Mouse (Mus musculus) c-Kit-negative CD71-positive TER-119-positive erythroid progenitor cells, embryonic 14.5 days (primary cell): ENCODE data around the gene Serpinb9.
"Not testable (repeated sequence)": the region's sequence is repeated elsewhere in the genome, so short reads cannot be mapped to it uniquely, and the experiment has no call there.

Experiments used
- DNase-seq: peaks from one replicate; pipeline ENCODE4 v3.0.0-alpha.2; 2013; ENCODE audit warnings: low read depth, low spot score

Gene Serpinb9

DNA sequence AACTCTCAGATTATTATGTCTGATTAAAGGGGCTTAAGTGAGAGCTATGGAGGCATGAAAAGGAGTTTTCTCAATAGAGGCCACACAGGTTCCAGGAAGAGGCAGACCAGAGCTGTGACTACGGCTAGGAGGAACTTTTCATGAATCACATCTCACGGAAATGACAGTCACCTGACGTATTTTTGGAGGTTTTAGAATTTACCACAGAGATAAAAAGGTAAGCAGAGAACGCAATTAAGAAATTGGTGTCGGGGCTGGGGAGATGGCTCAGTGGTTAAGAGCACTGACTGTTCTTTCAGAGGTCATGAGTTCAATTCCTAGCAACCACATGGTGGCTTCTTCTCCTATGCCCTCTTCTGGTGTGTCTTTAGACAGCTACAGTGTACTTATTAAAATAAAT is 1.7 kb upstream of the Serpinb9 start:
- DNase-seq = no peak

DNA sequence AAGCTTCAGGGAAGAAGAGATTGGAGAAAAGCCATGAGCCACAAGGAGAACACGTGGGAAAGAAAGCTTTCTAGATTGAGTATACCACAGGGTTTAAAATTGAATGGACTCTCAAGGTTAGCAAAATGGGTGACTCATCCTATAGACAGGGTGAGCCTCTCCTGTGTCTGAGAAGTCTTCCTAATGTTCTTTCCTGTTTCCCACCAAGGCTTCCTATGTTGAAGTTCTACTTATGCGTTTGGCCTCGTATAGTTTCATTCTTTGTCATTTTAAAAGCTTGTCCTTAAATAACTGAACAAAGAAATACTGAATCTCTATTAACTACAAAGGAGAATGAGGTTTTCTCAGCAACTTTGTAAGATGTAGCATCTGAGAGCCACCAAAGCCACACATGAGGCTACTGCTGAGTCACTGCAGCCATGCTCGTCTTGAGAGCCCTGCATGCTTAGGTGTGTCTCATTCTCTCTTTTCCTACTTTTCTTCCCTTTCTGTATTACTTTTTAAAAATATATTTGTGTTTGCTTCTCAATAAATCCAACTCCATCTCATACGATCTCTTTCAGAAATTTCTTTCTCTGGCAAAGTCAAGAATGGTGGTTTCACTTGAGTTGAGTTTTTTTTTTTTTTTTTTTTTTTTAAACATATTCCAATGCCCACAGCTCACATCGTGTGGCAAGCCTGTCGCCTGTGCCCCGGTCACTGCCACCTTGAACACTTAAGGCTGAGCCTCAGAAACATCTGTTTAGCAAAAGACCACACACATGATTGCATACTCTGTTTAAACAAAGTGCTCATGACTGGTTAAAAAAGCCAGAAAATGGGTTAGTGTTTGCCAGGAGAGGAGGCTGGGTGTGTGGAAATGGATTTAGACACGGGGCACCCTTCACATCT is 718 bp downstream of the Serpinb9 start:
- DNase-seq = peak; percentile 65

DNA sequence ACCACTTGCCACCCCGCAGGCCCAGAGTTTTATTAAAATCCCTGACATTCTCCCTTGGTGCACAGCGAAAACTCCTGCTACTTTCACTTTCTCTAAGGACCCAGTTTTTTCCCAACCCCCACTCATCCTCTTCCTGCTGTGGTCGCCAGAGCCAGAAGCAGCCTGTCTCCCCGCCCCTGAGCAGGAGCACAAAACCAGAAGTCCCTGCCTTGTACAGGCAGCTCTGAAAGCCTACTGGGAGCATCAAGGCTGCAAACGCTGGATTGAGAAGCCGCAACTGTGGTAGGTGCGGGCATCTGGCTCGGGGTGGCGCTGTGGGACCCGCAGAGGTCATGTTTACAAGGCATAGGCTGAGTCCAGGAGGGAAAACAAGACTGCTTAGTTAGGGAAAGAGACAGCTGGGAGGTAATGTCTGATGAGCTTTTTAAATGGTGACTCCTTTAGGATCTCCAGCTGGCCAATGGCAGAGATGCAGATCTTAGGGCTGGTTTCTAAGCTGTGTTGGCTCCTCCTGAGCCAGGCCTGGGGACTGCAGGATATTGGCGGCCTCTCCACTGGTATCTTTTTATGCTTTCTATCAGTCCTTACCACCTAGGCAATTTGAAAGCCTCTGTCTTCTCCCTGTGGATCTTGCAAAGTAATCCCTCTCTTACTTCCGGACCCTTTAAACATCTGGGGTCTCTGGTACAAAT is 1.5 kb downstream of the Serpinb9 start:
- peak; percentile 75 for DNase-seq

DNA sequence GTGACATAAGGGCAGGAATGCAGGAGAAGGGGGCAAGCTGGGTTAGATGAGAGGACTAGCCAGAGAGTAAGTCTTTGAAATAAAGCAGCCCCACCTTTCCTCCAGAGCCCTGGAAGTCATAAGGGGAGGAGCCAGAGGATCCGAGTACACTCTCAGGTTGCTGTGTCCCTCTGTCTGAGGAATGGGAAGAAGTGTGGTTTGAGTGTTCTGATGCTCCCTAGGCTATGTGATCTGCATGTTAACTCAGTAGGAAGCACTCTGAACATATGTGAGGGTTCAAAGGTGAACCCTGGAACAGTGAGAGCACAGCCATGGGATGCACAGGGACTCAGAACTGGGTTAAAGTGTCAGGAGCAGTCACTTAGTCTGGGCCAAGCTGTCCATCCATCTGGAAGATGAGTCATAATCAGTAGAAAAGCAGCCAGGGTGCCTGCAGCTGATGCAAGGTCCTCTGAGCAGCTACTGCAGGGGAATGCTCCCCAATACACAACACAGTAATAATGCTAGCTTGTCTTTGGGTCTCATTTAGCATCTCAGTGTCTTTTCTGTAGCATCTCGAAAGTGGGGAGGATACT is 2.5 kb downstream of the Serpinb9 start:
- no peak for DNase-seq

DNA sequence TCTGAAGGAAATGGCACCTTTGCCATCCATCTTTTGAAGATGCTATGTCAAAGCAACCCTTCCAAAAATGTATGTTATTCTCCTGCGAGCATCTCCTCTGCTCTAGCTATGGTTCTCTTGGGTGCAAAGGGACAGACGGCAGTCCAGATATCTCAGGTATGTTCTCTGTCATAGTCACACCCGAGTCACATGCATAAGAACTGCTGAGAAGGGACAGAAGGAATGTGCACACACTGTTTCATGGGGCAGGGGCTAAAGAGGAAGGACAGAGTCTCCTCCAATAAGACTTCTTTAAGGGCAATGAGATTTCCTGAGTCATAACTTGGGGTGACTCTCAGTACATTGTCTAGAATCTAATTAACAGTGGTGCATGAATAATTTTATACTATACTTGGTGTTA is 3.5 kb downstream of the Serpinb9 start:
- no peak for DNase-seq

DNA sequence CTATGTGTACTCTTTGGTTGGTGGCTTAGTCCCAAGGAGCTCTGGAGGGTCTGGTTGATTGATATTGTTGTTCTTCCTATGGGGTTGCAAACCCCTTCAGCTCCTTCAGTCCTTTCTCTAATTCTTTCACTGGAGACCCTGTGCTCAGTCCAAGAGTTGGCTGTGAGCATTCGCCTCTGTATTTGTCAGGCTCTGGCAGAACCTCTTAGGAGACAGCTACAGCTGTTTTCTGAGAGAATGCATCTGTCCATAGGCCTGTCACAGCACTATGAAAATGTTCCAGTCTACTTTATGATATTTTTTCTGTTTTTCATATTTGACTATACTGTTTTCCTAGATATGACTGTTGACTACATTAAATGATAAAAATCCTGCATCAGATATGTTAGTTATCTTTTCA is 9.3 kb downstream of the Serpinb9 start:
- DNase-seq = no peak

DNA sequence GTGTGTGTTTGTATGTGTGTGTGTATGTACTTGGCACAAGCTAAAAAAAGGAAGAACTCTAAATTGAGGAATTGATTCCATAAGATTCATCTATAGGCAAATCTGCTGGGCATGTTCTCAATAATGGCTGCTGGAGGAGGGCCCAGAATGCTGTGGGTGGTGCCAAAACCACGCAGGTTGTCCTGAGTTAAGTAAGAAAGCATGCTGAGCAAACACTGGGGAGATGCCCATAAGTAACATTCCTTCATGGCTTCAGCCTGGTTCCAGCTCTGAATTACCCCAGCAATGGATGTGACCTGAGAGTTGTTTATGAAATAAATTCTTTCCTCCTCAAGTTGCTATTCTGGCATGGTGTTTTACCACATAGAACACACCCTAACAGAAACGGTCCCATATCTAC is 10.2 kb downstream of the Serpinb9 start:
- DNase-seq = no peak

DNA sequence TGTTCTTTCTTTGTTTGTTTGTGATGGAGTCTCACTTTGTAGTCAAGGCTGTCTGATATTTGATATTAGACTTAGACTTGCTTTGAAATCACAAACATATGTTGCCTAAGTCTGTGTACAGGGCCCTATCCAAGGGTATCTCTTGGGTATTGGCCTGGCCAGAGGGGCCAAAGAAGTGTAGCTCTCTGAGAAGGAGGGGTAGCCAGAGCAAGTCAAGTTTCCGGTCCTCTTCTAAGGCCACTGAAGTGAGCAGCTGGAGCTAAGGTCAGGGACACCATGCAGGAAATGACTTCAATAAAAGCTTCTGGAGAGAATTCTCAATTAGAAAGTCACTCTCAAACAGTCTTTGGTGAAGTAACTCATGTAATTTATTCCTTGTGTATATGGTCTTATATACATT is 19.3 kb downstream of the Serpinb9 start:
- DNase-seq = no peak

DNA sequence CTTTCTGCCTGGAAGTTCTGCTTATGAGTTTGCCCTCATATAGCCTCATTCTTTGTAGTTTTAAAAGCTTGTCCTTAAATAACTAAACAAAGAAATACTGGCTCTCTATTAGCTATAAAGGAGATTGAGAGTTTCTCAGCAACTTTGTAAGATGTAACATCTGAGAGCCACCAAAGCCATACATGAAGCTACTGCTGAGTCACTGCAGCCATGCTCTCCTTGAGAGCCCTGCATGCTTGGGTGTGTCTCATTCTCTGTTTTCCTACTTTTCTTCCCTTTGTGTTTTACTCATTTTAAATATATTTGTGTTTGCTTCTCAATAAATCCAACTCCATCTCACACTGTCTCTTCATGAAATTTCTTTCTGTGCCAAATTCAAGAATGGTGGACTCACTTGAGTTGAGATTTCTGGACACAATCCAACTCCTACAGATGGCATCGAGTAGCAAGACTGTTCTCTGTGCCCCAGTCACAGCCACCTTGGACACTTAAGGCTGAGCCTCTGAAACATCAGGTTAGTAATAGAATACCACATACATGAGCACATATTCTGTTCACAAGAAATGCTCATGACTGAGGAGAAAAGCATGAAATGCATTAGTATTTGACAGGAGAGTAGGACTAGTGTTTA is 23.5 kb downstream of the Serpinb9 start:
- peak; percentile 24 for DNase-seq

DNA sequence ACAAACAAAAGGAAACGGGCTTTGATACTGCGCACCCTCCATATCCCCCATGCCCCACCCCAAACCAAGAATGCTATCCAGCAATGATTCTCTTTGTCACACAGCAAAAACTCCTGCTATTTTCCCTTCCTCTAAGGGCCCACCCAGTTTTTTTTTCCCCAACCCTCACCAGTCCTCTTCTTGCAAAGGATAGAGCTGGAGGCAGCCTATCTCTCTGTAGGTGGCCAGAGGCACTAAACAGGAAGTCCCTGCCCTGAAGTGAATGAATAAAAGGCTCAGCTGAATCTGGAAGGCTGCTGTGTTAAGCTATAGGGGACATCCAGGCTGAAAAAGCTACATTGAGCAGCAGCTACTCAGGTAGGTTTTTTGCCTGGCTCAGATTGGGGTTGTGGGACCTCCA is 24.2 kb downstream of the Serpinb9 start, which contains the start of gene Serpinb9b:
Gene Serpinb9b (plus strand): TSS at position 173 of the 400 bp plus-strand sequence.
- no peak for DNase-seq

DNA sequence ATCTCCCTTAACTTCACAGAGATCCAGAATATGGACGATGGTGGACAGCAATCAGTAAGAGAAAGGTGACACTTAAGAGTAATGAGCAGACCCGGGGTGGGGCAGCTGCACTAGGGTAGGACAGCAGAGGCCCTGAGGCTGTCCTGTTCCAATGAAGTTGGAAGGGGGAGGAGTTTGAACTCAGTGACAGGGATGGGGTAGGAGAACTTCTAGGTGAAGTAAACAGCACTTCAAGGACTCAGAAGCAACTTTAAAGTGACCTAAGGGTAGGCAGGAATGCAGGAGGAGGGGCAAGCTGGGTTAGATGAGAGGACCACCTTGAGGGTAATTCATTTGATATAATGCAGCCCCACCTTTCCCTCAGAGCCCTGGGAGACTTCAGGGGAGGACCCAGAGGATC is 25.1 kb downstream of the Serpinb9 start:
- DNase-seq = no peak

DNA sequence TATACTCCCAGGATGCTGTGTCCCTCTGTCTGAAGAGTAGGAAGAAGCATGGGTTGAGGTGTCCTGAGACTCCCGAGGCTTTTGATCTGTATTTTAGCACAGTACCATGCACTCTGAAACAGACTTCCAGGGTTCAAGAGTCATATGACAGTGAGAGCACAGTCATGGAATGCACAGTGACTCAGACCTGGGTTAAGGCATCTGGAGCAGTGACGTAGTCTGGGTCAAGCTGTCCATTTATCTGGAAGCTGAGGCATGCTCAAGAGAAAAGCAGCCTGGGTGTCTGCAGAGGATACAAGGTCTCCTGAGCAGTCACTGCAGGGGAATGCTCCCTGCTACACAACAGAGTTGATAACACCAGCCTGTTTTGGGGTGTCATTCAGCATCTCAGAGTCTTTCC is 25.5 kb downstream of the Serpinb9 start:
- DNase-seq = no peak

DNA sequence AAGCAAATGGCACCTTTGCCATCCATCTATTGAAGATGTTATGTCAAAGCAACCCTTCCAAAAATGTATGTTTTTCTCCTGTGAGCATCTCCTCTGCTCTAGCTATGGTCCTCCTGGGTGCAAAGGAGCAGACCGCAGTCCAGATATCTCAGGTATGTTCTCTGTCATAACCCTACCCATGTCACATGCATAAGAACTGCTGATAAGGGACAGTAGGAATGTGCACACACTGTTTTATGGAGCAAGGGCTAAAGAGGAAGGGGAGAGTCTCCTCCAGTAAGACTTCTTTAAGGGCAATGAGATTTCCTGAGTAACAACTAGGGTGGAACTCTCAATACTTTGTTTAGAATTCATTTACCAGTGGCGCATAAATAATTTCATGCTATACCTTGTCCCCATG is 26.4 kb downstream of the Serpinb9 start:
- not testable (repeated sequence) for DNase-seq

DNA sequence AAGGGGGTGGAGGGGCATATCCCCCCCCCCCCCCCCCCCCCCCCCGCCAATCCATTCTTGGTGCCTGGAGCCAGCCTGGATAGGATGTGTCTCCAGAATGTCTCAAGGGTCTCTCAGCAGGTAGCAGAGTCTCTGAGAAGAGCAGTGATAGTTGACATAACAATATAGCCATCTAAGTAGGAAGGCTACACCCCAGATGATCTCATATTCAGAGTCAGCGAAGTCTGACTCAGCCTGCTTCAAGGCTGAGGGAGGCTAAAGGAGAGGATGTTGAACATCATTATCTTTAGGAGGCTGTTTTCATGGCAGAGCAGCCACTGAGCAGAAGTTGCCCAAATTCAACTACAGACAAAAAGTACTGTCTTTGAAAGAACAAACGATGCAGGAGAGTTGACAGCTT is 27.2 kb downstream of the Serpinb9 start:
- DNase-seq = no peak

DNA sequence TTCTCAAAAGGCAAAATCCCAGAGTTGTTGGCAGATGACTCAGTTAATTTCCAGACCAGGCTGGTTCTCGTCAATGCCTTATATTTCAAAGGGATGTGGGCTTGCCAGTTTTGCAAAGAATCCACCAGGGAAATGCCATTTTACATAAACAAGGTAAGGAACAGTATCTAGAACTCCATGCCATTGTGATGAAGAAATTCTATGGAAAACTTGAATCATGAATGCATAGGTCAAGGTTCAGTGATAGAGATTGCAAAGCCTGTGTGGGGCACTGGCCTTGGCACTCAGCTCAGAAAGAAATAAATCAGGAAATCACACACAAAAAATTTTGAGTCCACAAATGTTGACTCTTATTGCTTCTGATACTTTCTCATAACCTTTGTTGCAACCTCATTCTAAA is 32.5 kb downstream of the Serpinb9 start:
- no peak for DNase-seq

DNA sequence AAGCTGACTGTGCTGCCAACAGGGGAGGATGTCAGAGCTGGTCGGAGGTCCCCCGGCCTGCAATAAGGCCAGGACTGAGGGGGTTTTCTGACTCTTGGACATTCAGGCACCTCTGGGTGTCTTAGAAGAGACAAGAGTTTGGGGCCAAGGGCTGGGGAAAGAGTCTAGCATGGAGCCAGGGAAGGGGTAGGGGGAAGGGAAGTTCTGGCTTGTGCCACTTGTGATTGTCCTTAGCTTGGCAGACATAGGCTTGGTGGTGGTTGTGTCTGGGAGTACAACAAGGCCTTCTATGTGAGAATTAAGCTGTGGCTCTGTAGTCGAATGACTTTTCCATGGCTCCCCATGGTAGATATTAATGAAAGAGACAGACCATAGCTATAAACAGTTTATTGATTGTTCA is 40.5 kb downstream of the Serpinb9 start:
- DNase-seq = no peak

DNA sequence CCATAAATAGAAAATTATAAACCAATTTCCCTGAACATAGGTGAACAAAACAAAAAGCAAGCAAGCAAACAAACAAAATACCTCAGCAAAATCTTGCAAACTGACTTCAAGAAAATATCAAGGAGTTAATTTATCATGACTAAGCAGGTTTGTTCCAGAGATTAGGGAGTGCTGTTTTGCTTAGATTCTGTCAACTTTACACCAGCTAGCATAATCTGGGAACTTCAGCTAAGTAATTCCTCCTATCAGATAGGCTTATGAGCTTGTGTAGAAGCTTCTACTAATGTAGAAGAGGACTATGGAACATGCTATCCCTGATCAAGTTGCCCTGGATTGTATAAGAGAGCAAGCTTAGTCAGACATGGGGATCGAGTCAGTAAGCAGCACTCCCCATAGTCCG is 44.2 kb downstream of the Serpinb9 start:
- no peak for DNase-seq

DNA sequence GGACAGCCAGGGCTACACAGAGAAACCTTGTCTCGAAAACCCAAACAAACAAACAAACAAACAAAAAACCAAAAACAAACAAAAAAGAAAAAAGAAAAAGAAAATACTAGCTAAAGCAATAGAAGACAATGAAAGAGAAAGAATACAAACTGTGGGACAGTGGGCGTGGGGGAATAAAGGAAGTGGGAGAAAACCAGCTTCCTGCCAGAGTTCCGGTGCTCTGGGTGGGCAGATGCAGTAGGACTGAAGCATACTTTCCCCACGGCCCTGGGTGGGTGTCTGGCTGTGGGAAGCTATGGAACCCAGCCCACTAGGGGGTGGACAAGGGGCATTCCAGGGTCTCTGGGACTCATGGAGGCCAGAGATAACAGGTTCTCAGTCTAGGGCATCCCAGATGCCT is 45.1 kb downstream of the Serpinb9 start:
- no peak for DNase-seq

DNA sequence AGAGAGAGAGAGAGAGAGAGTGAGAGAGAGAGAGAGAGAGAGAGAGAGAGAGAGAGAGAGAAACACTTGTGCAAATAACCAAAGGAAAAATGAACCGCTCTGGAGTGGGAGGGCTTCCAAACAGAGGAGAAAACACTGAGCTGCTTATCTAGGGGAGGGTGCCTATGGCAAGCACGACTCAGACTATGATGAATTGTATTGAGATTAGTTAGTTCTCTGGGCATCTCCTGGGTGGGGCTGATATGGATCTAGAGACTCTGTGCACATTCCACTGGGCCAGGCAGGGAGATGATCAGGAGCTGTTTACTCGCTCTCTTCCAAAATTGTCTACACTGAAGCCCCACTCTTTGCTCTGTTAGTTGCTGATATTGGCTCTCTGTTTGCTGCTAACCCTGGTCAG is 48.6 kb downstream of the Serpinb9 start:
- no peak for DNase-seq

DNA sequence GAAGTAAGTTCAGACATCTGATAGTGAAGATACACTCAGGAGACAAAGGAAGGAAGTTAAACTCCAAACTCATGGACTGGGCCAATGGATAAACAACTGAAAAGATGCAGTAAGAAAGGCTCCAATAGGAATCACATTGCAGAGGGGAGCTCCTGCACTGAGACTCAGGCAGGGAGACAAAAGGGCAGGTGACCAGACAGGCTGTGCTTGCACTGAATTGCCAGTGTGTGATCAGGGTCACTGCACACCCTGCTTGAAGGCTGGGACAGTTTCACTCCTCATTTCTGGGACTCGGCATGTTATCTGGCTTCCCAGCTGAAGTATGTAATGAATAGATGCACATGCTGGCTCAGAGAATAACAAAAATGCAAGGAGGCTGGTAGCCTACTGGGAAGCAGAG is 60.0 kb downstream of the Serpinb9 start:
- DNase-seq = no peak
